Mouse (Mus musculus): ENCODE data around the gene Dcdc2a. TPM values are rescaled to one million over a fixed set of nuclear protein-coding genes. Genes with fewer than 3 reads are reported as not detected.

The Dcdc2a gene
- polyA plus RNA-seq, 1 experiment: 8.3 TPM

GRCm38 (mm10) chr13:25027114-25027425 is 28.7 kb upstream of the Dcdc2a start:
- H3K4me1 ChIP-seq (ENCODE audit: control insufficient read depth, insufficient read depth, low read length): no peaks in the 10 kb centered on the region
- no peak overlapping the region for H3K4me3 ChIP-seq (ENCODE audit: insufficient read depth, low read length)
- TF ChIP-seq POLR2A (IDR thresholded peaks at IDR 0.05; ENCODE audit: extremely low read depth, insufficient read depth, low read length) (no peak), CTCF (IDR thresholded peaks at IDR 0.05; ENCODE audit: extremely low read depth, insufficient read depth, low read length) (no peak)
- no peak overlapping the region for H3K27ac ChIP-seq (ENCODE audit: insufficient read depth, low read length)

DNA sequence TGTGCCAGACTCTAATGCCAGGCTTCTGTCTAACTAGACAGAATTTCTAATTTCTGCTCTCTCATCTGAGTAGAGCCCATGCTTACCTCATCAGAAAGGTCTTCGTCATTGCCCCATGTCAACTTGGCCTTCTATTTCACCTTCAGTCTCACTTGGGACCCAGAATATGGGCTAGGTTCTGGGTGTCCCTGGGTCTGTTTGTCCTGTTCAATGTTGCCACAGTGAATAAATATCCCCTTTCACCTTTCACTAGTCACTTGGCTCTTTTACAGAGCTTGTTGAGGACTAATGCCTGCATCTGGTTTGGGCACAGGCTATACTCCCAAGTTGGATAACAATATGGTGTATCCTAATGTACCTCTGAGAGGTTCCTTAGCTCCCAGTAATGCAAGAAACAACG is 16.3 kb upstream of the Dcdc2a start:
- H3K4me3 ChIP-seq (ENCODE audit: insufficient read depth, low read length): no peak overlapping the region
- H3K4me1 ChIP-seq (ENCODE audit: control insufficient read depth, insufficient read depth, low read length): no peaks in the 10 kb centered on the region
- TF ChIP-seq POLR2A (IDR thresholded peaks at IDR 0.05; ENCODE audit: extremely low read depth, insufficient read depth, low read length) (no peak), CTCF (IDR thresholded peaks at IDR 0.05; ENCODE audit: extremely low read depth, insufficient read depth, low read length) (no peak)
- no peak overlapping the region for H3K27ac ChIP-seq (ENCODE audit: insufficient read depth, low read length)

DNA sequence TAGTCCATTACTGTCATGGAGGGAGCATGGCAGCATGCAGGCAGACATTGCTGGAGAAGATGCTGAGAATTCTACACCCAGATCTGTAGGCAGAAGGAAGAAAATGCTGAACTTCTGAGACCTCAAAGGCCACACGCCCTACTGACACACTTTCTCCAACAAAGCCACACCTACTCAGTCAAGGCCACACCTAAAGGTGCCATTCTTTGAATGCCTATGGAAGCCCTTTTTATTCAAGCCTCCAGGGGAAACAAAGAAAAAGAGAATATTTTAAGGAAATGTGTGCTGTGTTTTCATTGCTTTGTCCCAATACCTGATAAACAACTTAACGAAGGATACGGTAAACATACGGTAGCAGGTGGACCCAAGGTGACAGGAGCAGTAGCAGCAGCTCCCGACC is 3.1 kb upstream of the Dcdc2a start:
- H3K4me1 ChIP-seq (ENCODE audit: control insufficient read depth, insufficient read depth, low read length): no peaks in the 10 kb centered on the region
- TF ChIP-seq CTCF (IDR thresholded peaks at IDR 0.05; ENCODE audit: extremely low read depth, insufficient read depth, low read length) (no peak), POLR2A (IDR thresholded peaks at IDR 0.05; ENCODE audit: extremely low read depth, insufficient read depth, low read length) (no peak)
- no peak overlapping the region for H3K27ac ChIP-seq (ENCODE audit: insufficient read depth, low read length)
- H3K4me3 ChIP-seq (ENCODE audit: insufficient read depth, low read length): no peak overlapping the region

DNA sequence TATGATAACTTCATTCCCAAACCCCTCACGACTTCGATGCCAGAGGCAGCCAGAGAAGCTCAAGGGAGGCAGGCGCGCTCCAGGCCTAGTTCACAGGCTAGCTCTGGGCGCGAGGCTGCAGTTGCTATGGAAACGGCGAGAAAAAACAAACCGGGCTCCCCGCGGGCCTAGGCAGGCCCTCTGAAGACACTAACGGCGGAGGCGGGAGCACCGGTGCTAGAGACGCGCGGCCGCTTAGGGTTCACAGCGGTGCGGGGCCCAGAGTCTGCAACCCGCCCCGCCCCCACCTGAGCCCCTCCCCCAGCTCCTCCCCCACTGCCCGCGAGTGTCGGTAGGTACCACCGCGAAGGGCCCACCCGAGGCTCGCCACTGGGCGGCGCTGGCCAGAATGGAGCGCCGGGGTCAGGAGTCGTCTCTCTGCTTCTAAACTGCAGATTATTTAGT is 671 bp upstream of the Dcdc2a start:
- Histone ChIP-seq H3K27ac (ENCODE audit: insufficient read depth, low read length) (no peak overlapping the region), H3K4me1 (ENCODE audit: control insufficient read depth, insufficient read depth, low read length) (no peaks in the 10 kb centered on the region), H3K4me3 (ENCODE audit: insufficient read depth, low read length) (peak overlapping the region; percentile 39; the same call in 1 of the 2 replicates)
- no peak for TF ChIP-seq CTCF (IDR thresholded peaks at IDR 0.05; ENCODE audit: extremely low read depth, insufficient read depth, low read length)
- TF ChIP-seq POLR2A (IDR thresholded peaks at IDR 0.05; ENCODE audit: extremely low read depth, insufficient read depth, low read length): no peak

DNA sequence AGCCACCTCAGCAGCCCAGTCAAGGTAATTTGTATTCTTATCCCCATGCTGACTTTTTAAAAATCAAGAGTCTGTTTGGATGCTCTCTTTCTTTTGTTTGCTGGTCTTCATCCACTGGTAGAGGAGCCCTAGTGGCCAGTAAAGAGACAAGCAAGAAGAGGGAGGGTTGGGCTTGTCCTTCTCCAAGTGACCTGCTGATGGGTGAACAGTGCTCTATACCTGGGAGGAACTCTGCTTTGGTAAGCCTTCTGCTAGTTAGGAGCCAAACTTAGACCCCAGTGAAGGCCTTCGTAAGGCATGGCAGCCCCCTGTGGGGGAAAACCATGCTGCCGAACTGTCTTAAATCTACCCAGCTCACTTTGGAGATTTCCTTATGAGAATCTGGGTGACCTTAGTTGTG is 10.9 kb downstream of the Dcdc2a start:
- H3K4me1 ChIP-seq (ENCODE audit: control insufficient read depth, insufficient read depth, low read length): no peaks in the 10 kb centered on the region
- H3K4me3 ChIP-seq (ENCODE audit: insufficient read depth, low read length): no peak overlapping the region
- no peak for TF ChIP-seq CTCF (IDR thresholded peaks at IDR 0.05; ENCODE audit: extremely low read depth, insufficient read depth, low read length)
- TF ChIP-seq POLR2A (IDR thresholded peaks at IDR 0.05; ENCODE audit: extremely low read depth, insufficient read depth, low read length): no peak
- no peak overlapping the region for H3K27ac ChIP-seq (ENCODE audit: insufficient read depth, low read length)

DNA sequence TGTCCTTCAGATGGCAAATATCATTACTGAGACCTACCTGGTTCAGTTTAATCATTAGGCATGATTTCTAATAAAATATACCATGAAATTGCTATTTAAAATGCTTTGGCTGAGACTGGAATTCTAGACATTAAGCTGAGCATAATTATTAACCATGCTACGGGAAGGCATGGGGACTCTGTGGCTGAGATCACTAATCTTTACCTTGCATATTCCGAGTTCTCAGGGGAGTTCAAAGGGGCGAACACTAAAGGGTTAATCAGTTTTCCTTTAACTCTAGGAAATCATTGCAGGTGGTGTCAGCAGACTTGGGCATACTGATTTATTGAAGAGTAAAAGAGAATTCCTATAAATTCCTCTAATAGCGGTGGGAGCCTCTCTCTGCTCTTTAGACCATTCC is 11.4 kb downstream of the Dcdc2a start:
- no peak overlapping the region for H3K27ac ChIP-seq (ENCODE audit: insufficient read depth, low read length)
- no peaks in the 10 kb centered on the region for H3K4me1 ChIP-seq (ENCODE audit: control insufficient read depth, insufficient read depth, low read length)
- no peak overlapping the region for H3K4me3 ChIP-seq (ENCODE audit: insufficient read depth, low read length)
- TF ChIP-seq CTCF (IDR thresholded peaks at IDR 0.05; ENCODE audit: extremely low read depth, insufficient read depth, low read length) (no peak), POLR2A (IDR thresholded peaks at IDR 0.05; ENCODE audit: extremely low read depth, insufficient read depth, low read length) (no peak)

GRCm38 (mm10) chr13:25069765-25070164 is 14.0 kb downstream of the Dcdc2a start:
- Histone ChIP-seq H3K27ac (ENCODE audit: insufficient read depth, low read length) (no peak overlapping the region), H3K4me1 (ENCODE audit: control insufficient read depth, insufficient read depth, low read length) (no peaks in the 10 kb centered on the region), H3K4me3 (ENCODE audit: insufficient read depth, low read length) (no peak overlapping the region)
- no peak for TF ChIP-seq POLR2A (IDR thresholded peaks at IDR 0.05; ENCODE audit: extremely low read depth, insufficient read depth, low read length)
- no peak for TF ChIP-seq CTCF (IDR thresholded peaks at IDR 0.05; ENCODE audit: extremely low read depth, insufficient read depth, low read length)

DNA sequence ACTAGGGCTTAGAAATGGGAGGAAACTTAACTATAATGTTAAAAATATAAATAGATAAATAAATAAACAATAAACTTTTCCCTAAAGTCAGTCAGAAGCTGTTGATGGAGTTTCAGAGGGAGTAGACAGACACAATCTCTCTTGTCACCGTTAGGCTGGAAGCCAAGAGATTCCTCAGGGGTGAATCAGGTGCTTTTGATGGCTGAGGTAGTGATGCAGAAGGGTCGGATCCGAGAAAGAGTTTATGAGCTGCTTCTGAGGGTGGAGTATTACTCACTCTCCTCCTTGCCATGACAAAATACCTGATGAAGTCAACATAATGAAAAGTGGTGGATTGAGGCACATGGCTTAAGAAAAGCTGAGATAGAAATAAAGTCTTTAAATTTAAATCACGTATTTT is 15.0 kb downstream of the Dcdc2a start:
- Histone ChIP-seq H3K27ac (ENCODE audit: insufficient read depth, low read length) (no peak overlapping the region), H3K4me1 (ENCODE audit: control insufficient read depth, insufficient read depth, low read length) (no peaks in the 10 kb centered on the region)
- TF ChIP-seq POLR2A (IDR thresholded peaks at IDR 0.05; ENCODE audit: extremely low read depth, insufficient read depth, low read length) (no peak), CTCF (IDR thresholded peaks at IDR 0.05; ENCODE audit: extremely low read depth, insufficient read depth, low read length) (no peak)

GRCm38 (mm10) chr13:25077262-25077661 is 21.5 kb downstream of the Dcdc2a start:
- Histone ChIP-seq H3K27ac (ENCODE audit: insufficient read depth, low read length) (no peak overlapping the region), H3K4me3 (ENCODE audit: insufficient read depth, low read length) (no peak overlapping the region), H3K4me1 (ENCODE audit: control insufficient read depth, insufficient read depth, low read length) (no peaks in the 10 kb centered on the region)
- TF ChIP-seq CTCF (IDR thresholded peaks at IDR 0.05; ENCODE audit: extremely low read depth, insufficient read depth, low read length): no peak

More for the DNA sequence above, 15.0 kb downstream of the Dcdc2a start:
- H3K4me3 ChIP-seq (ENCODE audit: insufficient read depth, low read length): no peak overlapping the region

DNA sequence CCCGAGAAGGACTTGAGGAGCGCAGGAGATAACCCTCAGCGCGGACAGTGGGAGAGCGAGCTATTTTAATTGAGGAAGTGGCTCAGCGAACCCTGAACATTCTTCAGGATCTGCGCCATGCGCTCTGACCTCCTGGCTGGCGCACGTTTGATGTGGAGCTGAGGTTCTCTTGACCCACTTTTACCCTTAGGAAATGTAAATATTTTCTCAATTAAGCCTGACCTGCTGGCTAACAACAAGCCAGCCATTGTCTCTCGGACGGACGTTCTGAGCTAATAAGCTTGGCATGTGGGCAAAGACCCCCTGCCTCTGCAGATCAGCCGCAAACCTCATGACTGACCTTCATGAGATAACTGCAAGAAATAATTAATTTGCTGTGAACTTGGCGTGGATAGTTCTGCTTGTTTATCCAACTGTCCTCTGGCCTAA is 27.4 kb downstream of the Dcdc2a start:
- H3K4me3 ChIP-seq (ENCODE audit: insufficient read depth, low read length): no peak overlapping the region
- TF ChIP-seq POLR2A (IDR thresholded peaks at IDR 0.05; ENCODE audit: extremely low read depth, insufficient read depth, low read length) (no peak), CTCF (IDR thresholded peaks at IDR 0.05; ENCODE audit: extremely low read depth, insufficient read depth, low read length) (no peak)
- H3K4me1 ChIP-seq (ENCODE audit: control insufficient read depth, insufficient read depth, low read length): no peaks in the 10 kb centered on the region
- no peak overlapping the region for H3K27ac ChIP-seq (ENCODE audit: insufficient read depth, low read length)

DNA sequence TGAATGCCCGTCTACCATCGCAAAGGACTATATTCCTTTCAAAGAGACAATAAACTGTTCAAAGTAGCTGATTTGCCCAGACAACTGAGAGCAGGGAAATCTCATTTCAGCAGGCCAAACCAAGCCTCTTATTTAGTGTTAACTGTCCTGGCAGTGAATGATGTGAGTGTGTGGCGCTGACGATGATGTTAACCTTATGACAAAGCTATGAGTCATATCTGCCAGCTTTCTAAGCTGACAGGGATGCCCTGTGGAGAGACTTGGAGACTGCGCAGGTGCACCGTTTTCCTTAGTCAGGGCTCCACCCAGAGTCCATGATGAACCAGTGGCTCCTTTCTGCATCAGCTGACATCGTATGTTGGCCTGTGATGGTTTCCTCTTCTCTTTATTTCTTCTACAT is 29.3 kb downstream of the Dcdc2a start:
- no peak for TF ChIP-seq POLR2A (IDR thresholded peaks at IDR 0.05; ENCODE audit: extremely low read depth, insufficient read depth, low read length)
- no peak for TF ChIP-seq CTCF (IDR thresholded peaks at IDR 0.05; ENCODE audit: extremely low read depth, insufficient read depth, low read length)
- Histone ChIP-seq H3K4me3 (ENCODE audit: insufficient read depth, low read length) (no peak overlapping the region), H3K4me1 (ENCODE audit: control insufficient read depth, insufficient read depth, low read length) (no peaks in the 10 kb centered on the region), H3K27ac (ENCODE audit: insufficient read depth, low read length) (no peak overlapping the region)

Data from cortical plate, adult 2 months (tissue).